Mouse (Mus musculus) activated CD4-positive, CD25-positive, alpha-beta regulatory T cell, adult 4 months (primary cell): ENCODE data around the gene Gba. TPM values are rescaled to one million over a fixed set of nuclear protein-coding genes. Genes with fewer than 3 reads are reported as not detected.
"Not testable (repeated sequence)": the region's sequence is repeated elsewhere in the genome, so short reads cannot be mapped to it uniquely, and the experiment has no call there.

Source experiments
- ATAC-seq: one replicate; pipeline ENCODE4 v1.8.0; 2017
- polyA plus RNA-seq, 2 experiments: library from polyadenylated mRNA; unstranded; fragments of 100-300 nt; shearing (Covaris generic); gene quantifications; one replicate each; pipeline ENCODE4 v1.2.1; 2017

Gba gene
- polyA plus RNA-seq = 10 to 100 TPM; 72.1 to 75.6 TPM

GRCm38 (mm10) chr3:89202253-89203141 is at the start of gene Gba:
Gene Gba (plus strand): TSS chr3:89202928.
- ATAC-seq = peak; percentile 85

- no peak for ATAC-seq
Observed at GRCm38 (mm10) chr3:89156951-89157350, 45.8 kb upstream of the Gba start.

- no peak for ATAC-seq
Observed at GRCm38 (mm10) chr3:89158651-89159050, 44.1 kb upstream of the Gba start.

- no peak for ATAC-seq
Observed at GRCm38 (mm10) chr3:89159211-89159610, 43.5 kb upstream of the Gba start.

- ATAC-seq = peak; percentile 35
Observed at GRCm38 (mm10) chr3:89159616-89160344, 42.9 kb upstream of the Gba start, which contains the start of gene Hcn3. Gene Hcn3 (minus strand): TSS chr3:89160196.

- not testable (repeated sequence) for ATAC-seq
Observed at GRCm38 (mm10) chr3:89161207-89161606, 41.5 kb upstream of the Gba start.

- no peak for ATAC-seq
Observed at GRCm38 (mm10) chr3:89161786-89162185, 40.9 kb upstream of the Gba start.

GRCm38 (mm10) chr3:89163123-89163522 is 39.6 kb upstream of the Gba start:
- ATAC-seq = no peak

- ATAC-seq = no peak
Observed at GRCm38 (mm10) chr3:89163643-89164245, 39.0 kb upstream of the Gba start.

- peak; percentile 95 for ATAC-seq
Observed at GRCm38 (mm10) chr3:89164506-89165267, 38.0 kb upstream of the Gba start, which contains the start of gene Clk2. Gene Clk2 (plus strand): TSS chr3:89164795.

- ATAC-seq = no peak
Observed at GRCm38 (mm10) chr3:89165268-89165870, 37.4 kb upstream of the Gba start.

GRCm38 (mm10) chr3:89166945-89167344 is 35.8 kb upstream of the Gba start:
- no peak for ATAC-seq

GRCm38 (mm10) chr3:89174844-89175243 is 27.9 kb upstream of the Gba start:
- ATAC-seq = no peak

- ATAC-seq = no peak
Observed at GRCm38 (mm10) chr3:89175544-89175943, 27.2 kb upstream of the Gba start.

- ATAC-seq = no peak
Observed at GRCm38 (mm10) chr3:89176421-89176820, 26.3 kb upstream of the Gba start.

- peak; percentile 97 for ATAC-seq
Observed at GRCm38 (mm10) chr3:89177242-89178106, 25.3 kb upstream of the Gba start, which contains the start of gene Scamp3. Gene Scamp3 (plus strand): TSS chr3:89177473.

- ATAC-seq = no peak
Observed at GRCm38 (mm10) chr3:89178107-89178385, 24.7 kb upstream of the Gba start.

- no peak for ATAC-seq
Observed at GRCm38 (mm10) chr3:89179056-89179455, 23.7 kb upstream of the Gba start.

GRCm38 (mm10) chr3:89181749-89182500 is 20.8 kb upstream of the Gba start:
- ATAC-seq = no peak

GRCm38 (mm10) chr3:89182531-89183057 is 20.1 kb upstream of the Gba start:
- peak; percentile 17 for ATAC-seq
